Mouse (Mus musculus): ENCODE results near the gene Islr2. TPM values are rescaled to one million over a fixed set of nuclear protein-coding genes. Genes with fewer than 3 reads are reported as not detected.
A peak's percentile ranks its signal among the peaks of the same experiment; 100 is the strongest.

Islr2 gene
- polyA plus RNA-seq, 1 experiment from 2014 or later: not detected

DNA sequence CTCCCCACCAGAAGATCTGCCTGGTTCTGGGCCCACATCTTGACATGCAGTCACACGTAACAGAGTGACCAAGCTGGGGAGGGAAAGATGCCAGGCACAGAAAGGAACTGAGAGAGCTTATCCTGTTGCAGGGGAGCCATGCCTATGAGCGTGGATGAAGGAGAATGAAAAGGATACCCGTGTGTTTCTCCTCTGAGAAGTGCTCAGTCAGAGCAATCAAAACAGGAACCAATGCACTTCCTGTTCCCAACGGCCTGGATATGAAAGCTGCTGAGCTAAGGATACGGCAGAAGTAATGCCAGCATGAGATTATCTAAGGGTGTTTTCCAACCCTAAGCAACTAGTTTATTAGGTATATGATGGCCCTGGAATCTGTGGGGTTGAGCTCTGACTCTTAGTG lies 28.3 kb upstream of the Islr2 start:
- peaks cover 0 to 6% of the 10 kb centered on the region in 2 experiments; a peak in 1 of 4 replicates for H3K4me1 ChIP-seq (ENCODE audit: control insufficient read depth in 2 of 2, insufficient read depth in 2 of 2, low read length in 2 of 2)

DNA sequence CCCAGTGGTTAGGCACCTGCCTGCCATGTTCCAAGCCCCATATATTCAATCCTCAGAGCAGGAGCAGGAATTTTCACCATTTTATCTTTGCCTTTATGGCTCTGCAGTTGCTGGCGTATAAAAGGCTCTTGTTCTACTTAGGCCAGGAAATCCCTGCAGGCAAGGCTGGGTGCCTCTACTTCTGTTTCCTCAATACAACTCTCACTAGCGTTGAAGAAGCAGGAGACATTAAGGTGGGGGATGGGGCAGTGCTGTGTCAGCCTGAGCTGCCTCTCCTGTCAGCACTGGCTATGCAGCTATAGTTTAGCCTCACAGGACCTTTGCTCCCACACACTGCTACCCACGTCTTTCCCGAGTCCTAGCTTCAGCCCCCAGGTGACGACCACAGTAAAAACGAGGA lies 27.6 kb upstream of the Islr2 start:
- H3K27ac ChIP-seq (replicated peaks in 1 of 2; ENCODE audit: control insufficient read depth in 1 of 2, insufficient read depth in 1 of 2, low read depth in 2 of 2, low read length in 2 of 2): peak overlapping the region; percentile 24 to 72; a peak in 3 of 4 replicates
- H3K4me3 ChIP-seq (ENCODE audit: control insufficient read depth in 1 of 2, insufficient read depth in 1 of 2, low read depth in 1 of 2, low read length in 2 of 2): no peak overlapping the region
- H3K36me3 ChIP-seq (ENCODE audit: control insufficient read depth, insufficient read depth, low read length): peaks cover 72% of the 10 kb centered on the region
- no peak overlapping the region for H3K4me2 ChIP-seq (ENCODE audit: low read length)
- peaks cover 0 to 6% of the 10 kb centered on the region in 2 experiments; a peak in 1 of 4 replicates for H3K4me1 ChIP-seq (ENCODE audit: control insufficient read depth in 2 of 2, insufficient read depth in 2 of 2, low read length in 2 of 2)
- H3K9ac ChIP-seq (ENCODE audit: low read length): no peak overlapping the region
- H3K9me3 ChIP-seq (ENCODE audit: control insufficient read depth, low read length): no peaks in the 10 kb centered on the region
- no peaks in the 10 kb centered on the region for H3K27me3 ChIP-seq (ENCODE audit: control insufficient read depth, insufficient read depth, low read length)
- WGBS: 64% methylated on average over 6 of the region's 6 CpGs
- ATAC-seq (ENCODE audit: insufficient number of reproducible peaks, insufficient read depth, low FRiP score, low read depth): no peak

More for the DNA sequence above, 28.3 kb upstream of the Islr2 start:
- Histone ChIP-seq H3K4me3 (ENCODE audit: control insufficient read depth in 1 of 2, insufficient read depth in 1 of 2, low read depth in 1 of 2, low read length in 2 of 2) (no peak overlapping the region), H3K36me3 (ENCODE audit: control insufficient read depth, insufficient read depth, low read length) (peaks cover 68% of the 10 kb centered on the region), H3K27me3 (ENCODE audit: control insufficient read depth, insufficient read depth, low read length) (no peaks in the 10 kb centered on the region), H3K9me3 (ENCODE audit: control insufficient read depth, low read length) (no peaks in the 10 kb centered on the region), H3K27ac (replicated peaks in 1 of 2; ENCODE audit: control insufficient read depth in 1 of 2, insufficient read depth in 1 of 2, low read depth in 2 of 2, low read length in 2 of 2) (peak overlapping the region; percentile 24 to 72), H3K9ac (ENCODE audit: low read length) (no peak overlapping the region), H3K4me2 (ENCODE audit: low read length) (no peak overlapping the region)
- WGBS: 52% methylated on average over 5 of the region's 5 CpGs
- ATAC-seq (ENCODE audit: insufficient number of reproducible peaks, insufficient read depth, low FRiP score, low read depth): 0 out of 2 replicates have a peak, but pooled peaks have one; percentile 11

DNA sequence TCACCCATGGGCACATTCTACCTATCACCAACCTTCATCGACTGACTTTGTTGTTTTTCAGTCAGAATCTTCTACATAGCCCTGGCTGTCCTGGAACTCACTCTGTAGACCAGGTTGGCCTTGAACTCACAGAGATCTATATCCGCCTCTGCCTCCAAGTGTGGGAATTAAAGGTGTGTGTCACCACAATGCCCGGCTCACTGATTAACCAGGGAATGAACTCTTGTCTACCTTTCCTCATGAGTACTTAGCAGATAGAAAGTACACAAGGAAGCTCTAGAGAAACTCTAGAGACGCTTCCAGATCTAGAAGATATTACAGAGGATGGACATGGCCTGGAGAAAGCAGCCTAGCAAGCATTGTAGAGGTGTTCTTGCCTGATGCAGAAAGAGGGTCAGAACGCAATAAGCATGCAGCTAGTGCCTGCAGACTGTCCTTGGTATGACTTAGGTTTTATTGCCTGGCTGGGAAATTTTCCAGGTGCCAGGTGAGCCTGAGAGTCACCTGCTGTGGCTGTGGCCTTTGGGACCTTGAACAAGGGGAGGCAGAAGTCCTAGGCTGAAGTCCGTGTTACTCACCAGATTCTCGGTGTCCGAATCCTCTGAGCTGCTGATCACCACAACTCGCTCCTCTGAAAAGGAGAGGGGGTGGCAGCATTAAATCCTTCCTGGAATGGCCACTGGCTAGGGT lies 24.8 kb upstream of the Islr2 start:
- Histone ChIP-seq H3K4me3 (ENCODE audit: control insufficient read depth in 1 of 2, insufficient read depth in 1 of 2, low read depth in 1 of 2, low read length in 2 of 2) (no peak overlapping the region), H3K9me3 (ENCODE audit: control insufficient read depth, low read length) (no peaks in the 10 kb centered on the region), H3K4me1 (ENCODE audit: control insufficient read depth in 2 of 2, insufficient read depth in 2 of 2, low read length in 2 of 2) (peaks cover 0 to 12% of the 10 kb centered on the region in 2 experiments; a peak in 1 of 4 replicates), H3K4me2 (ENCODE audit: low read length) (no peak overlapping the region), H3K27ac (replicated peaks in 1 of 2; ENCODE audit: control insufficient read depth in 1 of 2, insufficient read depth in 1 of 2, low read depth in 2 of 2, low read length in 2 of 2) (no peak overlapping the region), H3K27me3 (ENCODE audit: control insufficient read depth, insufficient read depth, low read length) (no peaks in the 10 kb centered on the region), H3K9ac (ENCODE audit: low read length) (no peak overlapping the region), H3K36me3 (ENCODE audit: control insufficient read depth, insufficient read depth, low read length) (peaks cover 77% of the 10 kb centered on the region)
- 95% methylated on average over 9 of the region's 9 CpGs for WGBS
- no peak for ATAC-seq (ENCODE audit: insufficient number of reproducible peaks, insufficient read depth, low FRiP score, low read depth)

DNA sequence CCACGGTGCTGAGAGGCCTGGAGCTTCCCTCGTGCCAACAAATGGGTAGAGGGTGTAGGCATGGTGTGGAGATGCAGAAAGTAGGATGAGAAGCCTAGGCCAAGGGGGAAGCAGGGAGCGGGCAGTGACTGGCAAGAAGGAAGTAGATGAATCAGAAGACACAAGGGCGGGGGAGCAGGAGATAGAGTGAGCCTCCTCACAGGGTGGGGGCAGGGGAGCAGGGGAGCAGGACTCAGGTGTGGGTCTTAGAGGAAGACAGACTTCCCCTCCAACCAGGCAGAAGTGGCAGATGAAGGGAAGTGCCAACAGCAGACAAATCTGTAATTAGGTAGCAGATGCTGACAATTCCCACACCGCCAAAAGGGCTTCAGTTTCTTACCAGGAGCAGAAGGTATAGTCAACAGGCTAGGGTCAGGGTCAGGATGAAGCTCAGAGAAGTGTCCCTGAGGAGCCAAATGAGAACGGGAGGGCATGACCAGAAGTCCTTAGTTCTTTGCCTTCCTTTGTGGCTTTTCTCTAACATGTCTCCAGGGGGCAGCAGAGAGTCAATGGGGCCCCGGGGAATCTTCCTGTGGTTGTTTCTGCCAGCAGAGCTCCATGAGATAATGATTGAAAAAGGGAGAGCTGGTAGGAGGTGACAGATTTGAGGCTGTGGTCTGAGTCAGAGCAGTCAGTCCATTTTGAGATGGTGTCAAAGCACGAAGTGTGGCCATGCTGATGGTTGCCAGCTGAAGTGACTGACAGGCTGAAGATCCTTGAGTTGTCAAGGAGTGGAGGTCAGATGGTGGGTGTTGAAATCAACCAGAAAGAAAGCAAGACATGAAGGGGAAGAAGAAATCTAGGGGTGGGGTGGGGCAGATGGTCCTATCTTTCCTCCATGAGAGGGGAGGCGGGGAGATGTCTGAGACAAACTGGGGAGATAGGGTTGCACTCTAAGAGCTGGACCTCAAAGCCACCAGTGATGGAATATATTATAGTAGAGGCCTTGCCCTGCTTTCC lies 22.1 kb upstream of the Islr2 start:
- Histone ChIP-seq H3K4me2 (ENCODE audit: low read length) (no peak overlapping the region), H3K36me3 (ENCODE audit: control insufficient read depth, insufficient read depth, low read length) (peaks cover 85% of the 10 kb centered on the region), H3K9me3 (ENCODE audit: control insufficient read depth, low read length) (no peaks in the 10 kb centered on the region), H3K4me3 (ENCODE audit: control insufficient read depth in 1 of 2, insufficient read depth in 1 of 2, low read depth in 1 of 2, low read length in 2 of 2) (no peak overlapping the region), H3K9ac (ENCODE audit: low read length) (no peak overlapping the region), H3K27ac (replicated peaks in 1 of 2; ENCODE audit: control insufficient read depth in 1 of 2, insufficient read depth in 1 of 2, low read depth in 2 of 2, low read length in 2 of 2) (no peak overlapping the region), H3K4me1 (ENCODE audit: control insufficient read depth in 2 of 2, insufficient read depth in 2 of 2, low read length in 2 of 2) (peaks cover 0 to 6% of the 10 kb centered on the region in 2 experiments; a peak in 1 of 4 replicates), H3K27me3 (ENCODE audit: control insufficient read depth, insufficient read depth, low read length) (no peaks in the 10 kb centered on the region)
- ATAC-seq (ENCODE audit: insufficient number of reproducible peaks, insufficient read depth, low FRiP score, low read depth): no peak
- WGBS: 62% methylated on average over 9 of the region's 9 CpGs

DNA sequence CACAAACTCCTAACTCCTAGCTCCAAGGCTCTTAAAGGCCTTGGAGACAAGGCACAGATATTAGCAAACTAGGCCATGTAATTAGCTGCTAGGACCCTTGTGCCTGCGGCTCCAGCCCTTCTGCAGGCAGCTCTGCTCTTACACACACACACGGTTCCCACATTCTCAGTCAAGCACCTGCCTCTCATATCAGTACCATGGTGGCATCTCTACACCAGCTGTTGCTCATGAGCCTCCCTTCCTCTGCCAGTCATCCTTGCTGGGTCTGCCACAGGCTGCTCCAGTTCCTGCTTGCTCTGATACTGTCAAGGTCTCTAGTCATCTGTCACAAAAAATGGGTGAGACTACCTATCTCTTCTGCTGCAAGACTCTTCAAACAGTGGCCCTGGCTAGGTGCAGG lies 20.2 kb upstream of the Islr2 start:
- Histone ChIP-seq H3K27me3 (ENCODE audit: control insufficient read depth, insufficient read depth, low read length) (no peaks in the 10 kb centered on the region), H3K9ac (ENCODE audit: low read length) (no peak overlapping the region), H3K4me1 (ENCODE audit: control insufficient read depth in 2 of 2, insufficient read depth in 2 of 2, low read length in 2 of 2) (peaks cover 0 to 6% of the 10 kb centered on the region in 2 experiments; a peak in 1 of 4 replicates), H3K27ac (replicated peaks in 1 of 2; ENCODE audit: control insufficient read depth in 1 of 2, insufficient read depth in 1 of 2, low read depth in 2 of 2, low read length in 2 of 2) (no peak overlapping the region), H3K9me3 (ENCODE audit: control insufficient read depth, low read length) (no peaks in the 10 kb centered on the region), H3K4me3 (ENCODE audit: control insufficient read depth in 1 of 2, insufficient read depth in 1 of 2, low read depth in 1 of 2, low read length in 2 of 2) (no peak overlapping the region), H3K36me3 (ENCODE audit: control insufficient read depth, insufficient read depth, low read length) (peaks cover 83% of the 10 kb centered on the region), H3K4me2 (ENCODE audit: low read length) (no peak overlapping the region)
- WGBS: 90% methylated on average over 2 of the region's 2 CpGs
- ATAC-seq (ENCODE audit: insufficient number of reproducible peaks, insufficient read depth, low FRiP score, low read depth): no peak

DNA sequence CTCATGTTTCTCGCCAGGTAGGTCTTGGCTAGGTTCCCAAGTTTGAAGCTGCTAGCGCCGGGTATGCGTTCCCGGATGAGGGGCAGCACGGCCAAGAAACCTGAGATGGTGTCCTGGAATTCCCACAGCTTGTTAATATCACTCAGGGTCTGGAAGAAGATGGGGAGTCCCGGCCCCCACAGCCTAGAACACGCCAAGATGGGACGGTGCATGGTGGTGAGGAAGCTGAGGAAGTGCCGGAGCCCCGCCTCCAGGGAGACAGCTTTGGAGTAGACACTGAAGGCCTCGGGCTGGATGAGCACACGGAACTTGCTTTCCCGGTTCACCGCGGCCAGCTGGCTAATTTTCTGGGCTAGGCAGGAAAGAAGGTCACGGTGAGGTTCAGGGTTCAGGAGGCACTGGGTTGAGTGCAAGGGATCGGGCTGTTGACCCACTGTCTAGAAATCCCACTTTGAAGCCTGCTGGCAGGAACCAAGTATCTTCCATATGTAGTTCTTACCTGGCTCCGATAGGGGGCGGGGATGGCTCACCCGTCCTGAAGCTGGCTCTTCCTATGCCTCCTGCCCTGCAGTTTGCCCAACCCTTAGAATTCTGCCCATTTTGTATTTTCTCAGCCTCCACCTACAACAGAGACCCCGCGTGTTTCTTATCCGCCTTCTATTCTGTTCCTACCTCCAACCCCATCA lies 16.2 kb upstream of the Islr2 start:
- ATAC-seq (ENCODE audit: insufficient number of reproducible peaks, insufficient read depth, low FRiP score, low read depth): no peak
- WGBS: 66% methylated on average over 24 of the region's 24 CpGs
- peaks cover 61% of the 10 kb centered on the region for H3K36me3 ChIP-seq (ENCODE audit: control insufficient read depth, insufficient read depth, low read length)

DNA sequence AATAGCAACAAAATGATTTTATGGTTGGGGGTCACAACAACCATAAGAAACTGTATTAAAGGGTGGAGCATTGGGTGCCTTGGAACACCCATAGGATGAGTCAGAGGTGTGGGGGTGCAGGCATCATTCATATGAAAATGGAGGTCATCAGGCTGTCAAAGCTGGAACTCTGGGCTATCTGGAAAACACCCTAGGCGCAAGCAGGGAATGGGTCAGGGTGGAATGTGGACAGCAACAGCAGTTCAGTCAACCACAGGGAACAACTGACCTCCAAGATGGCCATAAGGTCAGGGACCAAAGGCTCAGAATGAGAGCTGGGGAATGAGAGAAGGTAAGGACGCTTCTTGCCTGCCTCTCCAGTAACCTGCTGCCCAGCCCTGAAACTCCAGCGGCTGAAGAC lies 14.4 kb upstream of the Islr2 start:
- WGBS: 90% methylated on average over 3 of the region's 3 CpGs

More for the DNA sequence above, 16.2 kb upstream of the Islr2 start:
- Histone ChIP-seq H3K27me3 (ENCODE audit: control insufficient read depth, insufficient read depth, low read length) (no peaks in the 10 kb centered on the region), H3K4me2 (ENCODE audit: low read length) (no peak overlapping the region), H3K4me3 (ENCODE audit: control insufficient read depth in 1 of 2, insufficient read depth in 1 of 2, low read depth in 1 of 2, low read length in 2 of 2) (no peak overlapping the region), H3K4me1 (ENCODE audit: control insufficient read depth in 2 of 2, insufficient read depth in 2 of 2, low read length in 2 of 2) (peaks cover 0 to 2% of the 10 kb centered on the region in 2 experiments; a peak in 1 of 4 replicates), H3K9ac (ENCODE audit: low read length) (no peak overlapping the region), H3K9me3 (ENCODE audit: control insufficient read depth, low read length) (no peaks in the 10 kb centered on the region), H3K27ac (replicated peaks in 1 of 2; ENCODE audit: control insufficient read depth in 1 of 2, insufficient read depth in 1 of 2, low read depth in 2 of 2, low read length in 2 of 2) (no peak overlapping the region)

More for the DNA sequence above, 14.4 kb upstream of the Islr2 start:
- no peak overlapping the region for H3K9ac ChIP-seq (ENCODE audit: low read length)
- H3K36me3 ChIP-seq (ENCODE audit: control insufficient read depth, insufficient read depth, low read length): peaks cover 43% of the 10 kb centered on the region
- H3K4me1 ChIP-seq (ENCODE audit: control insufficient read depth in 2 of 2, insufficient read depth in 2 of 2, low read length in 2 of 2): peaks cover 8 to 15% of the 10 kb centered on the region in 2 experiments
- no peak overlapping the region for H3K4me3 ChIP-seq (ENCODE audit: control insufficient read depth in 1 of 2, insufficient read depth in 1 of 2, low read depth in 1 of 2, low read length in 2 of 2)
- H3K27ac ChIP-seq (replicated peaks in 1 of 2; ENCODE audit: control insufficient read depth in 1 of 2, insufficient read depth in 1 of 2, low read depth in 2 of 2, low read length in 2 of 2): no peak overlapping the region
- H3K27me3 ChIP-seq (ENCODE audit: control insufficient read depth, insufficient read depth, low read length): no peaks in the 10 kb centered on the region
- ATAC-seq (ENCODE audit: insufficient number of reproducible peaks, insufficient read depth, low FRiP score, low read depth): no peak
- no peak overlapping the region for H3K4me2 ChIP-seq (ENCODE audit: low read length)
- no peaks in the 10 kb centered on the region for H3K9me3 ChIP-seq (ENCODE audit: control insufficient read depth, low read length)

Measured in heart, embryonic 14.5 days (tissue).